Mouse (Mus musculus): ENCODE measurements around the gene Ube2g1.
A peak's percentile ranks its signal among the peaks of the same experiment; 100 is the strongest.
"Not testable (repeated sequence)": the region's sequence is repeated elsewhere in the genome, so short reads cannot be mapped to it uniquely, and the experiment has no call there.

Ube2g1 gene

DNA sequence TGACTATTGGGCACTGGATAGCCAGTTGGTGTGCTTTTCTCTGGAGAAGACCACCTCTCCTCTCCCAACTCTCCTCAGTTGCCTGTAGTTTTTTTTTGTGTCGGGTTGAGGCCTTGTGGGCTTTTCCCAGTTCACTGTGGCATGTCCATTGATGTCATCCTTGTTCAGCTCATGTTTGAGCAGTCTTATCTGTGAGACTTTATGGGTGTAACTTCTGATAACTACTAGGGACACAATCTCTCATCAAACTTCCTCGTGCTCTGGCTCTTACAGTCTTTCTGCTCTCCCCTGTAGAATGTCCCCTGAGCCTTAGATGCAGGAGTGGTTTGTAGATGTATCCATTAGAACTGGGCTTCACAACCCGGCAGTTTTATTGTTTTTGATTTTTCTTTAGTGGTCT, 87.9 kb downstream of the Ube2g1 start:
- DNase-seq, result no peak

DNA sequence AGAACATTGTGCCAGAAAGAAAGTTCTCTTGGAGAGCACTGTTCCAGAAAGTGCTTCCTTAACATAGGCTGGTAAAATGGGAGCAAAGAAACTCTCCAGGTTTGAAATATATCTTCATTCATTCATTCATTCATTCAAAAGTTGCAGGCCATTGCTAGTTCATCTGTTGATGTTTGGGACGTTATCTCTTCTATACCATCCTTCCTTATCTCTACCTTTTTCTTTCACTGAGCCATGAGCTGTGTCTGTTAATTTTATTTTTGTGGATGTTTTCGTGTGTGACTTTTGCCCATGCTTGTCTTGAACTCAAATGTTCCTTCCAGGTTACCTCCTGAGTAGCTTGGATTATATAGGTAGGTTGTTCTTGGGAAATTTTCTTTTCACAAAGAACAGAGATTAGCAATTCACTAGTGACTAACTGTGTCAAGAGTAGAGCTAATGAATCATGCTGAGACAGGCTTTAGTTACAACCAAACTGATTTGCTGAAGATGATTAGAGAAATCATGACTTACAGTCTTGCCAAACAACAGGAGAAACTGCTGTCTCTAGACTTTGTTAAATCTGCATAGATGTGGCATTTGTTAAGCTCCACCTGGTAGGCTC, 89.4 kb downstream of the Ube2g1 start:
- no peak for DNase-seq

DNA sequence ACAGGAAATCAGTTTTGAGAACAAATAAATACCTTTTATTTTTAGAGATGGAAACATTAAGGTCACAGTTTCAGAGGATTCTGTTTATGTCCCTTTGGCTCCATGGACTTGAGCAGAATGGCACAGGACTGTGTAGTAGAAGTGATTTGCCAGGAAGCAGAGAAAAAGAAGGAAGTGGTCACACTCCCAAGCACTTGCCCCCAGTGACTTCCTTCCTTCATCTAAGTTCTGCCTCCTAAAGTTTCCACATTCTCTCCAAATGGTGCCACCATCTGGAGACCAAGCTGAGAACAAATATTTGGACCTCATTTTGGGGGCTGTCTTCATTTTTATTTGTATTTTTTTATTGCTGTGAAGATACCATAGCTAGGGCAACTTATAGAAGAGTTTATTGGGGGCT, 90.2 kb downstream of the Ube2g1 start:
- DNase-seq, result no peak

DNA sequence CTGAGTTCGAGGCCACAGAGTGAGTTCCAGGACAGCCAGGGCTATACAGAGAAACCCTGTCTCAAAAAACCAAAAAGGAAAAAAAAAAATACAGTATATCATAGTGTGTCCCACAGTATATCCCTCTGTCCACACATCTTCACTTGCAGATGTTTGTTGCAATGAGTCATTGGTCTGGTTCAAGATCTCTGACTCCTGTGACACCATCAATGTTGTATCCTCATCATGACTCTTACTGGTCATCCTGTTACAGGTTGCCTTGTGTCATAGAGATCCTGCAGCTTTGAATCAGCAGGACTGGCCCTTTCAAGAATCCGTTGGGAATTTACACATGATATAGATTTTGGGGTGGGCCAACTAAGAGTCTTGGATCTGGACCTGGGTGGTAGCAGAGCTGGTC, 98.0 kb downstream of the Ube2g1 start:
- DNase-seq, result not testable (repeated sequence)

DNA sequence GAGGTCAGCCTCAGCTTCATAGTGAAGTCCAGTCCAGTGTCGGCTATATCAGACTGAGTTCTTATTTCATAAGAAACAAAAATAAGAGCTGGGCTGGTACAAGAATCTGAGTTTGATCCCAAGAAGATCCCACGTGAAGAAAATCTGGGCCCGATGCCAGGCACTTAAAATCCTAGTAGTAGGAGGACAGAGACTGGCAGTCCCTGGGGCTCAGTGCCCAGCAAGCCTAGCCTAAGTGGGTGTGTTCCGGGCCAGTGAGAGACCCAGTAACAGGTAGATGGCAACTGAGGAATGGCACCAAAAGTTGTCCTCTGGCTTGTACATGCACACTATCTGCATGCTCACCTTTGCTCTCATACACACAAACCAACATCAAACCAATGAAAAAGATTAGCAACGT, 105.6 kb downstream of the Ube2g1 start:
- no peak for DNase-seq

DNA sequence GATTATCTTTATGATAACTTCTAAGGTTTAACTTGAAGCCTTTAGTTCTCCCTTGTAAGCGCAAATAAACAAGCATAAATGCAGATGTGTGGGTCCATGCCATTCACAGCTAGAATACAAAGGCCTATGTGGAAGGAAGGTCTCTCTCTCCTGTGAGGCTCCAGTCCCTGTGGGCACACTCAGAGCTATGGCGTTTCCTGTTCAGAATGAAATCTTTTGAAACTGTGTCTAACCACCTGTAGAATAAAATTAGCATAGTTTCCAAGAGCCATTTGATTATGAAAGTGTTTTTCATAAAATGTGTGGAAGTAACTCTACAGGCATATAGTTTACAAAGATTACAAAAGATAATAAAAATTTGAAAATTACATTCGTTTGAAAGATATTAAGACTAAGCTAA, 111.1 kb downstream of the Ube2g1 start:
- DNase-seq, result no peak

DNA sequence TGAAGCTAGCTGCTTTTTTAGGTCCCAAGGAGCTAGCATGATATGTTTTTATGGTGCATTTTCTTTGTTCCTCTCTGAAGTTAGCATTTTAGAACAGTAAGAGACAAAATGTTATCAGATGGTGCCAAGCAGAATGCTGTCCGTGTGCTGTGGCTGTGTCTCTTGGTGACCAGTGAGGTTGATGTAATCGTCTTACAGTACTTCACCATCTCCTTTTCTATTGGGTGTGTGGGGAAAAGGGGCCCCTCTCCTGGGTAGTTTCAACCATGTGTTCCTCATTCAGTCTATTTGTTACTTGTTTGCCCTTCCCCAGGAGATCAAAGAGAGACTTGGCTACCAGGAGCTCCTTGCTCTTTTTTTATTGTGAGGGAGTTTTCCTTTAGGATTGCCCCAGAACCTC, 116.1 kb downstream of the Ube2g1 start:
- no peak for DNase-seq

DNA sequence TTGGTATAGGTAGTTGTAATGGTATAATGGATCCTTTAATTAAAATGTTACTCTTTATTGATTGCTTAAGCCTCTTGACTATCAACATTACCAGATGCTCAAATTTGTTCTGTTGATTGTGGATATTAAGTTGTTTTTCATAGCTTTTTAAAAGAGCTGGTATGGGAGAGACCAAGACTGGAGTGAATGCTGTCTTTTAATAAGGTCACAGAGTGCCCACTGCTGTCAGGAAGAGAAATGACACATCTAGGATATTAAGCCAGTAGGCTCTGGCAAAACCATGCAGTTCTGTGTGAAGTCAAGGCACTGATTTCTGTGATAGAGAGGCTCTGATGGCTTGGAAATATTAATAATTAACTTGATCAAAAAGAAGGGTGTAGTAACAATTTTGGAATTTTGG, 116.8 kb downstream of the Ube2g1 start:
- no peak for DNase-seq

DNA sequence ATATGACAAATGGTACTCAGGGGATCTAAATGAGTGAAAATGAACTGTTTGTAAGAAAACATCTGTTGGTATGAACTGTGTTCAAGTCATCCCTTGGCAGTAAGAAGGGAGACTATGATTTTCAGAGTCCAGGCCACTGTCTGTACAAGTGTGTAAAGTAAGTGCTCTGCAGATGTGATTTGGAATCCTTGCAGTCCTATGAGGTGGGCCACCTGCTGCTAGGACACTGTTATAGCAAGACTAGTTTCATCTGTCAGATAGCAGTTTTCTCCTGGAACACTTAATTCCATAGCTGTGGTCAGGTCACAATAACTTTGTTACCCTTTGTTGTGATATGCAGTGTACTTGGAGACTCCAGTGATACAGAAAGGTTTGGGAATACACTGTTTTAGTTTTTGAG, 118.9 kb downstream of the Ube2g1 start:
- peak in 1 of 2 experiments; percentile 32 for DNase-seq

DNA sequence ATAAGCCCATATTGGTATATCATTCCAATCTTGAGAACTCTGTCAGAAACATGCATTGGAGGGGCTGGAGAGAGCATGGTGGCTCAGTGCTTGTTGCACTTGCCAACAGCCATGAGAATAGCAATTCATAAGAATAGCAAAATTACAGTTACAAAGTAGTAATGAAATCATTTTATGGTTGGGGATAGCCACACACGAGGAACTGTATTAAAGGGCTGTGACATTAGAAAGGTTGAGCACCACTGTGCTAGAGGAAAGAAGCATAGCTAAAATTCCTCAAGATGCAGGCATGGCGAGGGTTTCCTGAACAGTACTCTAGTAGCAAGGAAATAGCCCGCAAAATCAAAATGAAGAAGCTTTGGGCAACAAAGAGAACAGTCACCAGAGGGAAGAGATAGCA, 126.7 kb downstream of the Ube2g1 start:
- DNase-seq, result no peak

DNA sequence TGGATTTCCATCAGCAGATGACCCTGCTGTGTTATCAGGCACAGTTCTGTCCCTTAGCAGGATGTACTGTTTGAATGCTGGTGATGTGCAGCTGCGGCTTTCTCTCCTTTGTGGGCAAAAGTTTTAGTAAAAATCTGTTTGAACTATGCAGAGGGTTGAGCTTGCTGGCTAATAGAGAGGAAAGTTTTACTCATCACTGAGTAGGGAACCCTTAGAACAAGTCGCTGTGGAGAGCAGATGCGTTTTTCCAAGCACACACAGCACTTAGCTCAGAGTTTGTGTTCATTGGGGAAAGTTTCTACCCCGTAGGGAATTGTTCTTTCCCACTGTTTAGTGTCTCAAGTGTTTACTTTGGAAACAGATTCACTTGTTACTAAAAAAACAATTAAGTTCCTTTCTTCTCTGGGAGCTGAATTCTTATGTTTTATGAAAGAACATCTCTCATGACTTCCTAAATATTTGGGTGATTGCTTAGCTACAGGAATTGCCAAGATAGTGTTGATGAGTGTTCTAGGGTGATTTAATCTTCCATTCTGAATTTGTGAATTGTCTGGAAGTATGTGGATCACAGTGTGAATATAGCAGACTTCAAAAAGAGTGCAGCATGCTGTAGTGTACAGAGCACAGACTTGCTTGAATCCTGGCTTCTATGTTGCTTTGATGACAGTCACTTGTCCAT, 127.9 kb downstream of the Ube2g1 start:
- no peak for DNase-seq

DNA sequence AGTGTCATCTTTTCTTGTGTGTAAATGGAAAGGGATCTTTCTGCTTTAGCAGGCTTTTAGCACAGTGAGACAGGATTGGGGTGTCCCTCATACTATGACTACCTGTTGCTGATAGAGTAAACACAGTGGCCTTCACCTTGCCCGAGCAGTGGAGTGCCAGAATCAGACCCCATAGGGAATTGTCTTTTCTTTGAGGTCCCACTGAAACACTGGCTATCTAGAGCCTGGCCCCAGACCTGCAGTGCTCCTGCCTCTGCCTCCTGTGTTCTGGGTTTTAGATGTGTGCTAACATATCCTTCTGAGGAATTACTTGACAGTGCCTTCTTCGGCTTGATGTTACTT, 128.4 kb downstream of the Ube2g1 start:
- no peak for DNase-seq

All from kidney, postnatal 4 days (tissue).